Mouse (Mus musculus): ENCODE results near the gene Txndc15. TPM values are rescaled to one million over a fixed set of nuclear protein-coding genes. Genes with fewer than 3 reads are reported as not detected.
"Not testable (repeated sequence)": the region's sequence is repeated elsewhere in the genome, so short reads cannot be mapped to it uniquely, and the experiment has no call there.

The Txndc15 gene
- 42.2 and 43.3 TPM in 2 replicates for polyA plus RNA-seq (2012; ENCODE audit: insufficient read depth, insufficient read length, missing spikeins)

DNA sequence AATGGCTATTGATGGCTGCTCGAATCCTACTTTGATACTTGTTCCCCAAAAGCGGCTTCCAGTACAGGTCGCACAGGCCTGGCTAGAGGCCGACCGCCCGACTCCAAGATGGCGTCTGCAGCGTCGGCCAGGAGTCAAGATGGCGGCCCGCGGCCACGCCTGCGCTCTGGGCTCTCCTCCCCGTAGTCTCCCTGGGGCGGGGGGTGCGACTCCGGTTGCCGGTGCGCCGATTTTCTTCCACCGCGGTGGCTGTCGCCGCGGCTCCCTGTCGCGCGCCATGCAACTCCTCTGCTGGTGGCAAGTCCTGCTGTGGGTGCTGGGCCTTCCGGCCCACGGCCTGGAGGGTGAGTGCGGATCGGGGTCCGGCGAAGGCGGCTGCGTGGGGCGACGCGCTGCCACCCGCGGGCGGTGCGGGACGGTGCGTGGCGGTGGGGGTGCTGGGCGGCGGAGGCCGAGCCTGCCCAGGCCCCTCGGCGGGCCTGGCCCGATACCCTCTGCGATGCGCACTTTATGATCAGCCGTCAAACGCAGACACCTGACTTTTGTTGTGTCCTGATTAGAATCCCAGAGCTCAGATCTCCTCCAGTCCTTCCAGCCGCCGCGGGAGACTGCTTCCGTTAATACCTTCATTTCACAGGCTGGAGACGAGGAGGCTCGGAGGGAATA, at the start of gene Txndc15:
Gene Txndc15, plus strand, starts transcription at position 150 of the 666 bp plus-strand sequence.
- Histone ChIP-seq H3K4me1 (ENCODE audit: control insufficient read depth, insufficient read depth, insufficient read length, low read length) (peaks cover 3% of the 10 kb centered on the region; the same call in 1 of the 2 replicates), H3K27ac (replicated peaks; ENCODE audit: low read depth, low read length) (peak within 1 kb of the TSS; percentile 71)

GRCm38 (mm10) chr13:55668550-55668949, 45.9 kb upstream of the Txndc15 start:
- H3K4me1 ChIP-seq (ENCODE audit: control insufficient read depth, insufficient read depth, insufficient read length, low read length): no peaks in the 10 kb centered on the region
- H3K27ac ChIP-seq (replicated peaks; ENCODE audit: low read depth, low read length): no peak overlapping the region
- H3K4me3 ChIP-seq (ENCODE audit: insufficient read depth, low read depth, low read length): no peak overlapping the region

More for the DNA sequence above, at the start of gene Txndc15:
- H3K4me3 ChIP-seq (ENCODE audit: insufficient read depth, low read depth, low read length): peak within 1 kb of the TSS; percentile 95

- H3K27ac ChIP-seq (replicated peaks; ENCODE audit: low read depth, low read length): no peak overlapping the region
- H3K4me1 ChIP-seq (ENCODE audit: control insufficient read depth, insufficient read depth, insufficient read length, low read length): no peaks in the 10 kb centered on the region
- no peak overlapping the region for H3K4me3 ChIP-seq (ENCODE audit: insufficient read depth, low read depth, low read length)
Measured at GRCm38 (mm10) chr13:55672711-55673110, 41.7 kb upstream of the Txndc15 start.

GRCm38 (mm10) chr13:55677364-55677763, 37.1 kb upstream of the Txndc15 start:
- Histone ChIP-seq H3K4me1 (ENCODE audit: control insufficient read depth, insufficient read depth, insufficient read length, low read length) (no peaks in the 10 kb centered on the region), H3K4me3 (ENCODE audit: insufficient read depth, low read depth, low read length) (no peak overlapping the region), H3K27ac (replicated peaks; ENCODE audit: low read depth, low read length) (no peak overlapping the region)

GRCm38 (mm10) chr13:55682201-55682600, 32.2 kb upstream of the Txndc15 start:
- no peak overlapping the region for H3K27ac ChIP-seq (replicated peaks; ENCODE audit: low read depth, low read length)
- H3K4me3 ChIP-seq (ENCODE audit: insufficient read depth, low read depth, low read length): no peak overlapping the region
- H3K4me1 ChIP-seq (ENCODE audit: control insufficient read depth, insufficient read depth, insufficient read length, low read length): no peaks in the 10 kb centered on the region

DNA sequence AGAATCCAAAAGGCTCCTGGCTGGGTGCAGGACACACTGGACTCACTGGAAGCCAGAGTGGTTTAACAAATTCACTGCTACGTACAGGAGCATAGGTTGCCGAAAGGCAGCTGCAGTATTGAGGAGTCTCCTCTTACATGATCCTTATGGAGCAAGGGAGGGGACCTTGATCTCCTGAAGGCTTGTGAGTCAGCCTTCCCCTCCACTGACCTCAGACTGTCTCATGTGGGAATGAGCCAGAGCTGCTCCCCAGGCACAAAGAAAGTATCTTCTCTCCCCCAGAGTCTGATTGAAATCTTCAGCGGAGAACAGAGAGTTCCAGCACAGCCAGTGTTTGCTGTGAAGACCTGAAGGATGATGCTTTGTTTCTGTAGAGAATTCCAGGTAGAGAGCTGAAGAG, 30.9 kb upstream of the Txndc15 start:
- no peak overlapping the region for H3K4me3 ChIP-seq (ENCODE audit: insufficient read depth, low read depth, low read length)
- no peaks in the 10 kb centered on the region for H3K4me1 ChIP-seq (ENCODE audit: control insufficient read depth, insufficient read depth, insufficient read length, low read length)
- H3K27ac ChIP-seq (replicated peaks; ENCODE audit: low read depth, low read length): no peak overlapping the region

- H3K4me1 ChIP-seq (ENCODE audit: control insufficient read depth, insufficient read depth, insufficient read length, low read length): no peaks in the 10 kb centered on the region
- H3K27ac ChIP-seq (replicated peaks; ENCODE audit: low read depth, low read length): no peak overlapping the region
- no peak overlapping the region for H3K4me3 ChIP-seq (ENCODE audit: insufficient read depth, low read depth, low read length)
Measured at GRCm38 (mm10) chr13:55686107-55686633, 28.3 kb upstream of the Txndc15 start.

GRCm38 (mm10) chr13:55687927-55688602, 26.4 kb upstream of the Txndc15 start:
- no peak overlapping the region for H3K4me3 ChIP-seq (ENCODE audit: insufficient read depth, low read depth, low read length)
- H3K4me1 ChIP-seq (ENCODE audit: control insufficient read depth, insufficient read depth, insufficient read length, low read length): no peaks in the 10 kb centered on the region
- no peak overlapping the region for H3K27ac ChIP-seq (replicated peaks; ENCODE audit: low read depth, low read length)

DNA sequence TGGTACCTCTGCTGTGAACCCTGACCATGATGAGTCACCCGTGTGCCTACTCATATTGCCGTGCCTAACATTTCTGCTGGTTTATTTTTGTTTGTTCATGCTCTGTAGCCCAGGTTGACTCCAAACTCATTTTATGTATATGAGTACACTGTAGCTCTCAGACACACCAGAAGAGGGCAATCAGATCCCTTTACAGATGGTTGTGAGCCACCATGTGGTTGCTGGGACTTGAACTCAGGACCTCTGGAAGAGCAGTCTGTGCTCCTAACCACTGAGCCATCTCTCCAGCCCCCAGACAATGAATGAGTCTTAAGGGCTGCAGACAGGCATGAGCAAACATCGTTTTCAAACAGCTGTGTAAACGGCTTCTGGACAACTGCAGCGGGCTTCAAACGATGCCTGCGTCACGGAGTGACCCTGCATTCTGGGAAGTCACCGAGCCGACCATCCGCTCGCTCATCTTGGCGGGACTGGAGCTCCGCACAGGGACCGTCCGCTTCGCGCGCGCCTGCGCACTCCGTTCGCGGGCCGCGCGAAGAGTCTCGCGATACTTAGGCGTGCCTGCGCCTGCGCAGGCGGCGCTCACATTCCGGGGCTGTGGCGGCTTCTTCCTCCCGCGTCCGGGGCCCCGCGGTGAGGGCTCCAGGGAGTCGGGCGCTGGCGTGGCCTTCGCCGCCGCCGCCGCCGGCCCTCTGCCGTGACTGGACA, 21.8 kb upstream of the Txndc15 start, which contains the start of gene B230219D22Rik:
Gene B230219D22Rik, plus strand, starts transcription at position 590 of the 708 bp plus-strand sequence.
- Histone ChIP-seq H3K27ac (replicated peaks; ENCODE audit: low read depth, low read length) (peak within 1 kb of the TSS; percentile 77), H3K4me3 (ENCODE audit: insufficient read depth, low read depth, low read length) (peak within 1 kb of the TSS; percentile 99), H3K4me1 (ENCODE audit: control insufficient read depth, insufficient read depth, insufficient read length, low read length) (peaks cover 7% of the 10 kb centered on the region)

- Histone ChIP-seq H3K4me1 (ENCODE audit: control insufficient read depth, insufficient read depth, insufficient read length, low read length) (peaks cover 7% of the 10 kb centered on the region), H3K4me3 (ENCODE audit: insufficient read depth, low read depth, low read length) (peak overlapping the region; percentile 99), H3K27ac (replicated peaks; ENCODE audit: low read depth, low read length) (peak overlapping the region; percentile 77)
Measured at GRCm38 (mm10) chr13:55693243-55693721, 21.2 kb upstream of the Txndc15 start.

DNA sequence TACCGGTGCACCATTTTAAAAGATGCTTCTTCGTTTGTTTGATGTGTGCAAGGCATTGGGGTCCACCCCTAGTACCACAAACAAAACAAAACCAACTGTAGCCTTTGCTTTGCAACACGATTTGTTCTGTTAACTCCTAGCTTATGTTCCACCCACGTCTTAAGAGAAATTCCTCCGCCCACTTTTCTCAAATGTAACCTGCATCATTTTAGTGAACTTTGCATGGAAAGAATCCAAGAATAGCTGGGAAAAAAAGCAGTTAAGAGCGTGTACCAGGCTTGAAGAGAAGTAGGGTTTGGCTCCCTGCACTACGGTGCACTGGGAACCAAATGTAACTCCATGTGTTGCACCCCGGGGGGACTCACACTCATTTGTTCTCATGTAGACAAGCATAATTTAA, 20.3 kb upstream of the Txndc15 start:
- Histone ChIP-seq H3K27ac (replicated peaks; ENCODE audit: low read depth, low read length) (no peak overlapping the region), H3K4me1 (ENCODE audit: control insufficient read depth, insufficient read depth, insufficient read length, low read length) (peaks cover 7% of the 10 kb centered on the region), H3K4me3 (ENCODE audit: insufficient read depth, low read depth, low read length) (peak overlapping the region; percentile 99)

- H3K4me1 ChIP-seq (ENCODE audit: control insufficient read depth, insufficient read depth, insufficient read length, low read length); H3K4me3 ChIP-seq (ENCODE audit: insufficient read depth, low read depth, low read length); H3K27ac ChIP-seq (replicated peaks; ENCODE audit: low read depth, low read length): not testable (repeated sequence)
Measured at GRCm38 (mm10) chr13:55695989-55696388, 18.5 kb upstream of the Txndc15 start.

DNA sequence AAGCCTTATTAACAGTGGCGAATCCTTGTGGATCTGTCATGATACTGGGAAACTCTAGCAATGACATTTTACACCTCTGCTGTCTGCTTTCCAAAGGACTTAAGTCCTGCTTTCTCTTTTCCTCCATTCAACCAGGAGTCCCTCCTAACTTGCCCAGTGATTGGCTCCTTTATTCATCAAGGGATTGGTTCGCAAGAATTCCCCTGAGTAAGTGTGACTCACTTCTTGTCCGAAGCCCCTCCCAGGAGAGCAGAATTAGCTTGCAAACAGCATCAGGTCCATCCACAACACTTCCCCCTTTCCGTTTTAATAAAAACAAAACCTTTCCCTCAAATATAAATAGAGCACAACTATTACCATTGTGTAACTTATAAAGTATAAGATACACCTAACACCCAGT, 10.1 kb upstream of the Txndc15 start:
- Histone ChIP-seq H3K4me3 (ENCODE audit: insufficient read depth, low read depth, low read length) (no peak overlapping the region), H3K27ac (replicated peaks; ENCODE audit: low read depth, low read length) (no peak overlapping the region), H3K4me1 (ENCODE audit: control insufficient read depth, insufficient read depth, insufficient read length, low read length) (no peaks in the 10 kb centered on the region)

DNA sequence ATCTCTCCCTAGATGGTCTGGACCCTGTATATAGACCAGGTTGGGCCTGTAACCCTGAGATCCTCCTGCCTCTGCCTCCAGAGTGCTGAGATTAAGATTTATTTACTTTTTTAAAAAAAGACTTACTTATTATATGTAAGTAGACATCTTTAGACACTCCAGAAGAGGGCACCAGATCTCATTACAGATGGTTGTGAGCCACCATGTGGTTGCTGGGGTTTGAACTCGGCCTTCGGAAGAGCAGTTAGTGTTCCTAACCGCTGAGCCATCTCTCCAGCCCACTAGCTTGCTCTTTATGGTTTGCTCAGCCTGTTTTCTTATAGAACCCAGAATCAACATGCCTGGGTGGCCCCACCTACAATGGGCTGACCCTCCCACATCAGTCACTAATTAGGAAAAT, 1.6 kb upstream of the Txndc15 start:
- no peak overlapping the region for H3K27ac ChIP-seq (replicated peaks; ENCODE audit: low read depth, low read length)
- H3K4me1 ChIP-seq (ENCODE audit: control insufficient read depth, insufficient read depth, insufficient read length, low read length): peaks cover 3% of the 10 kb centered on the region; the same call in 1 of the 2 replicates
- no peak overlapping the region for H3K4me3 ChIP-seq (ENCODE audit: insufficient read depth, low read depth, low read length)

- peak overlapping the region; percentile 95 for H3K4me3 ChIP-seq (ENCODE audit: insufficient read depth, low read depth, low read length)
- peak overlapping the region; percentile 71 for H3K27ac ChIP-seq (replicated peaks; ENCODE audit: low read depth, low read length)
- H3K4me1 ChIP-seq (ENCODE audit: control insufficient read depth, insufficient read depth, insufficient read length, low read length): peaks cover 3% of the 10 kb centered on the region; the same call in 1 of the 2 replicates
Measured at GRCm38 (mm10) chr13:55715167-55715512, 690 bp downstream of the Txndc15 start.

Measured in brown adipose tissue, adult 24 weeks (tissue).